In genomic region chr9:75609505-75609904, GRCm38 (mm10) we compare ENCODE assay signal across 13 mouse cellular contexts. TPM values are rescaled to one million over a fixed set of nuclear protein-coding genes. Genes with fewer than 3 reads are reported as not detected.
DNase-seq lines count a peak whose midpoint lies in the region; ATAC-seq lines count a peak whose summit lies in the region.
"Had no signal": no experiment of that assay in that cellular context is flagged by ENCODE, and none has a peak within 500 bp of the region (broad histone marks: within the 10 kb centered on the region; RNA-seq: fewer than 3 reads in every experiment).

No protein-coding gene starts in this region.

- H3K27ac ChIP-seq in forebrain, embryonic 11.5 days (ENCODE audit: low read depth, low read length): no peak overlapping the region
- peak overlapping the region; percentile 95 for H3K27ac ChIP-seq in hindbrain, embryonic 13.5 days
- no peak overlapping the region for H3K27ac ChIP-seq in neural tube, embryonic 12.5 days
- H3K27ac ChIP-seq: embryonic facial prominence, embryonic 15.5 days had no signal

- H3K27me3 ChIP-seq in forebrain, embryonic 11.5 days (ENCODE audit: control insufficient read depth, insufficient read depth, low read length): no peaks in the 10 kb centered on the region
- no peaks in the 10 kb centered on the region for H3K27me3 ChIP-seq in hindbrain, embryonic 13.5 days
- H3K27me3 ChIP-seq in neural tube, embryonic 12.5 days (replicated peaks): no peaks in the 10 kb centered on the region

- intact Hi-C loops in left cerebral cortex, postnatal 4 days (cut with DNase I): no loop called here
- intact Hi-C loops in left cerebral cortex, postnatal 14 days (cut with DNase I): no loop called here

- H3K9ac ChIP-seq in forebrain, embryonic 11.5 days (ENCODE audit: low read length): no peak overlapping the region; the same call in 1 of the 2 replicates
- H3K9ac ChIP-seq in hindbrain, embryonic 13.5 days: peak overlapping the region; percentile 92
- H3K9ac ChIP-seq in neural tube, embryonic 12.5 days: peak overlapping the region; percentile 76; the same call in 1 of the 2 replicates
- H3K9ac ChIP-seq: embryonic facial prominence, embryonic 15.5 days had no signal

- no peaks in the 10 kb centered on the region for H3K9me3 ChIP-seq in forebrain, embryonic 11.5 days (ENCODE audit: control insufficient read depth, low read length)
- no peaks in the 10 kb centered on the region; the same call in 1 of the 2 replicates for H3K9me3 ChIP-seq in hindbrain, embryonic 13.5 days
- H3K9me3 ChIP-seq in neural tube, embryonic 12.5 days: 0 out of 2 replicates have a peak, but pooled peaks cover 4% of the 10 kb centered on the region
- H3K9me3 ChIP-seq: embryonic facial prominence, embryonic 15.5 days had no signal

- DNase-seq in left cerebral cortex, postnatal 4 days: peak; percentile 12
- no peak for DNase-seq in left cerebral cortex, postnatal 14 days (ENCODE audit: low spot score in 2 of 2)
- DNase-seq in forebrain, embryonic 11.5 days (ENCODE audit: low spot score): no peak
- DNase-seq in heart, adult 9 months (ENCODE audit: low spot score in 2 of 2): no peak
- no peak for DNase-seq in ovary, postnatal 36 days (ENCODE audit: low spot score)
- DNase-seq: gastrocnemius, postnatal 25 days; heart, postnatal 14 days; kidney, postnatal 25 days had no signal

- peak overlapping the region; percentile 69; the same call in 1 of the 2 replicates for H3K4me2 ChIP-seq in forebrain, embryonic 11.5 days (ENCODE audit: low read depth, low read length, severe bottlenecking)
- H3K4me2 ChIP-seq in hindbrain, embryonic 13.5 days: peak overlapping the region; percentile 70
- H3K4me2 ChIP-seq in neural tube, embryonic 12.5 days (replicated peaks): peak overlapping the region; percentile 77

- H3K36me3 ChIP-seq in forebrain, embryonic 11.5 days (ENCODE audit: control insufficient read depth, insufficient read depth, low read length): no peaks in the 10 kb centered on the region
- H3K36me3 ChIP-seq in hindbrain, embryonic 13.5 days: peaks cover 16% of the 10 kb centered on the region
- peaks cover 4% of the 10 kb centered on the region; the same call in 1 of the 2 replicates for H3K36me3 ChIP-seq in neural tube, embryonic 12.5 days
- H3K36me3 ChIP-seq: embryonic facial prominence, embryonic 15.5 days had no signal

- ATAC-seq in forebrain, embryonic 11.5 days (replicated peaks; ENCODE audit: low FRiP score): no peak
- peak; percentile 44; the same call in 1 of the 2 replicates for ATAC-seq in hindbrain, embryonic 13.5 days (ENCODE audit: low FRiP score)
- ATAC-seq in neural tube, embryonic 12.5 days (ENCODE audit: low FRiP score, low read depth): peak; percentile 45
- ATAC-seq: lung, postnatal 0 days had no signal

- no peaks in the 10 kb centered on the region for H3K4me1 ChIP-seq in forebrain, embryonic 11.5 days (replicated peaks; ENCODE audit: control insufficient read depth, insufficient read depth, low read length)
- peaks cover 21% of the 10 kb centered on the region for H3K4me1 ChIP-seq in hindbrain, embryonic 13.5 days (replicated peaks)
- H3K4me1 ChIP-seq in neural tube, embryonic 12.5 days: no peaks in the 10 kb centered on the region

- WGBS in forebrain, embryonic 11.5 days: 49% methylated on average over 1 of the region's 1 CpGs
- 20% methylated on average over 1 of the region's 1 CpGs for WGBS in hindbrain, embryonic 13.5 days
- WGBS in neural tube, embryonic 12.5 days: 49% methylated on average over 1 of the region's 1 CpGs

- H3K4me3 ChIP-seq in forebrain, embryonic 11.5 days (ENCODE audit: low read depth, low read length): peak overlapping the region; percentile 78; the same call in 1 of the 2 replicates
- peak overlapping the region; percentile 92 for H3K4me3 ChIP-seq in hindbrain, embryonic 13.5 days
- no peak overlapping the region; the same call in 1 of the 2 replicates for H3K4me3 ChIP-seq in neural tube, embryonic 12.5 days
- H3K4me3 ChIP-seq: myocyte had no signal

RNA-seq across cellular contexts. Expression of gene Tmod2, which starts 1.6 kb away (rescaled TPM):
- 100 to 1,000 TPM; 453 to 459 TPM for total RNA-seq in left cerebral cortex, postnatal 4 days (2021)
- 100 to 1,000 TPM; 436 to 438 TPM for total RNA-seq in left cerebral cortex, postnatal 14 days (2021)
- 61.9 and 63.7 TPM in 2 replicates for polyA plus RNA-seq in forebrain, embryonic 11.5 days (2014; fragmentation: Nextera tagmentation; extraction: Ambion mirVana)
- polyA plus RNA-seq in hindbrain, embryonic 13.5 days (2015; fragmentation: Nextera tagmentation; extraction: Ambion mirVana): 198 and 199 TPM in 2 replicates
- 114 and 117 TPM in 2 replicates for polyA plus RNA-seq in neural tube, embryonic 12.5 days (2016; fragmentation: Nextera tagmentation; extraction: Ambion mirVana)

RNA-seq across cellular contexts. Expression of gene Lysmd2, which starts 16.0 kb away (rescaled TPM):
- total RNA-seq in left cerebral cortex, postnatal 4 days (2021): 10 to 100 TPM; 24.4 to 26.5 TPM
- total RNA-seq in left cerebral cortex, postnatal 14 days (2021): 10 to 100 TPM; 60.1 to 63.1 TPM
- 13.0 and 17.1 TPM in 2 replicates for polyA plus RNA-seq in forebrain, embryonic 11.5 days (2014; fragmentation: Nextera tagmentation; extraction: Ambion mirVana)
- 24.8 and 26.2 TPM in 2 replicates for polyA plus RNA-seq in hindbrain, embryonic 13.5 days (2015; fragmentation: Nextera tagmentation; extraction: Ambion mirVana)
- 16.8 and 18.8 TPM in 2 replicates for polyA plus RNA-seq in neural tube, embryonic 12.5 days (2016; fragmentation: Nextera tagmentation; extraction: Ambion mirVana)

RNA-seq across cellular contexts. Expression of gene Tmod3, which starts 50.0 kb away (rescaled TPM):
- total RNA-seq in left cerebral cortex, postnatal 4 days (2021): 10 to 100 TPM; 85.0 to 96.1 TPM
- 10 to 100 TPM; 59.0 to 64.9 TPM for total RNA-seq in left cerebral cortex, postnatal 14 days (2021)
- polyA plus RNA-seq in forebrain, embryonic 11.5 days (2014; fragmentation: Nextera tagmentation; extraction: Ambion mirVana): 101 and 104 TPM in 2 replicates
- 82.3 and 85.3 TPM in 2 replicates for polyA plus RNA-seq in hindbrain, embryonic 13.5 days (2015; fragmentation: Nextera tagmentation; extraction: Ambion mirVana)
- polyA plus RNA-seq in neural tube, embryonic 12.5 days (2016; fragmentation: Nextera tagmentation; extraction: Ambion mirVana): 93.5 and 99.9 TPM in 2 replicates
